Mouse (Mus musculus): ENCODE data around the gene Plbd2. TPM values are rescaled to one million over a fixed set of nuclear protein-coding genes. Genes with fewer than 3 reads are reported as not detected.

Plbd2 gene
- 21.4 and 30.7 TPM in 2 replicates for polyA plus RNA-seq (2012; ENCODE audit: low replicate concordance)

GRCm38 (mm10) chr5:120503144-120503795 lies at the start of gene Plbd2:
TSS of gene Plbd2 (minus strand) at chr5:120503625.

GRCm38 (mm10) chr5:120510982-120511642 lies 7.7 kb upstream of the Plbd2 start, which contains the start of gene Slc8b1:
TSS of gene Slc8b1 (plus strand) at chr5:120511168.

GRCm38 (mm10) chr5:120476296-120476695 lies 27.1 kb downstream of the Plbd2 start, which contains the start of gene Sds:
TSS of gene Sds (plus strand) at chr5:120476526.

GRCm38 (mm10) chr5:120472770-120473169 lies 30.7 kb downstream of the Plbd2 start, which contains the start of gene Sdsl:
TSS of gene Sdsl (minus strand) at chr5:120472810.

Other genes starting within 250 kb of the Plbd2 start
- not detected in 2 replicates for gene Lhx5, start 71.9 kb downstream of the Plbd2 start, polyA plus RNA-seq (2012; ENCODE audit: low replicate concordance)
- gene Sdsl, start 30.8 kb downstream of the Plbd2 start, polyA plus RNA-seq (2012; ENCODE audit: low replicate concordance), result 18.3 and 45.4 TPM in 2 replicates
- not detected in 2 replicates for gene Sds, start 27.1 kb downstream of the Plbd2 start, polyA plus RNA-seq (2012; ENCODE audit: low replicate concordance)
- gene Slc8b1, start 7.5 kb upstream of the Plbd2 start, polyA plus RNA-seq (2012; ENCODE audit: low replicate concordance), result 2.8 and 10.1 TPM in 2 replicates
- gene Tpcn1, start 85.0 kb upstream of the Plbd2 start, polyA plus RNA-seq (2012; ENCODE audit: low replicate concordance), result 160 and 210 TPM in 2 replicates
- 10.6 and 18.2 TPM in 2 replicates for gene Iqcd, start 85.4 kb upstream of the Plbd2 start, polyA plus RNA-seq (2012; ENCODE audit: low replicate concordance)
- 57.8 and 64.1 TPM in 2 replicates for gene Rita1, start 109.0 kb upstream of the Plbd2 start, polyA plus RNA-seq (2012; ENCODE audit: low replicate concordance)
- 65.7 and 84.8 TPM in 2 replicates for gene Ddx54, start 109.1 kb upstream of the Plbd2 start, polyA plus RNA-seq (2012; ENCODE audit: low replicate concordance)
- not detected in 2 replicates for gene Cfap73, start 130.6 kb upstream of the Plbd2 start, polyA plus RNA-seq (2012; ENCODE audit: low replicate concordance)
- gene Rasal1, start 145.2 kb upstream of the Plbd2 start, polyA plus RNA-seq (2012; ENCODE audit: low replicate concordance), result 3.4 and 6.9 TPM in 2 replicates
- gene Dtx1, start 208.3 kb upstream of the Plbd2 start, polyA plus RNA-seq (2012; ENCODE audit: low replicate concordance), result 50.3 and 77.0 TPM in 2 replicates
- gene Oas2, start 246.2 kb upstream of the Plbd2 start, polyA plus RNA-seq (2012; ENCODE audit: low replicate concordance), result 0.30 and 0.63 TPM in 2 replicates